Mouse (Mus musculus) heart, postnatal 0 days (tissue): ENCODE results near the gene Bbs9.

Experiments used
- CTCF ChIP-seq: IDR thresholded peaks from 2 replicates; pipeline ENCODE4 v1.5.1; 2016; ENCODE audit warnings: antibody characterized with exemption, control low read depth, low read depth
- EP300 ChIP-seq: IDR thresholded peaks from 2 replicates; pipeline ENCODE4 v1.6.1; 2016; ENCODE audit warnings: antibody characterized with exemption, low read depth

- TF ChIP-seq CTCF = no peak
- no peak for TF ChIP-seq EP300
Measured at GRCm38 (mm10) chr9:22449209-22449608, 26.3 kb upstream of the Bbs9 start.
